Mouse (Mus musculus) embryo, embryonic 9.5 days (tissue): Measurements from ENCODE around the gene Rilp.

ENCODE experiments used
- DNase-seq: peaks from one replicate; pipeline ENCODE4 v3.0.0-alpha.2; 2017; ENCODE audit errors: extremely low spot score

The Rilp gene

DNA sequence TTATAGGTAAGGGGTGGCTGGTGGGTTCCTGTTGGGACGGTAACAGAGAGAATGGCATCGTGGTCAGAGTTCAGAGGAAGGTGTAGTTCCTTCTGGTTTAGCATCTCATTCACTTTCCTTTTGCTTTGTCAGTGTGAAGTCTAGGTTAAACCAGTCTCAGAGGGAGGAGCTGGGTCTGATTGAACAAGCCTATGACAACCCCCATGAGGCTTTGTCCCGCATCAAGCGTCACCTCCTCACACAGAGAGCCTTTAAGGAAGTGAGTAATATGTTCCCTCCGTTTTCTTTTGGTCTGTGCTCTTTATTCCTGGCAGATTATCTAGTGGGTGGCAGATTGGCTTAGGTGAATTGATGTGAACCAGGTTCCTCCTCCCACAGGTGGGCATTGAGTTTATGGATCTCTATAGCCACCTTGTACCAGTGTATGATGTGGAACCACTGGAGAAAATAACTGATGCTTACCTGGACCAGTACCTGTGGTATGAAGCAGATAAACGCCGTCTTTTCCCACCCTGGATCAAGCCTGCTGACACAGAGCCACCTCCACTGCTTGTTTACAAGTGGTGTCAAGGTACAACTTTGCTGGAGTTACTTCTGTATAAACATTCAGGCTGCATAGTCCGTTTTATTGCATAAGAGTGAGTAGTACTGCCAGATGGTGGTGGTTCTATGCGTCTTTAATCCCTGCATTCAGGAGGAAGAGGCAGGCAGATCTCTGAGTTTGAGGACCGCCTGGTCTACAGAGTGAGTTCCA lies 15.4 kb upstream of the Rilp start:
- no peak for DNase-seq

DNA sequence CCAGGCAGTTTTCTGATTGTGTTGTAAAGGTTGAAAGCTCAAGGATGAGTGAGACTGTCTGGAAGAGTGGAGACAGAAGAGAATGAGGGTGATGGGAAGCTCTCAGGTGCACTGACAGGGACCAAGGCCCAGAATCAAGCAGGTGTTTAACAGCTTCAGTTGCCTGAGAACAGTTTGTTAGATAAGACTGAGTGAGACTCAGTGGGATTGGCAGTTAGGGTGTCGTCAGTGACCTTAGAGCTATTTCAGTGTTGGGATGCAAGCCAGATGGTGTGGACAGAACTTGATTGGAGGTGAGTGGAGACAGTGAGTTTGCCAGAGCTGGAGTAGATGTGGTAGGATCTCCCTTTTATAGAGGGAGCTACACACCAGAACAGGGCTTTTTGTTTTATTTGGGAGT lies 11.8 kb upstream of the Rilp start:
- DNase-seq: no peak

DNA sequence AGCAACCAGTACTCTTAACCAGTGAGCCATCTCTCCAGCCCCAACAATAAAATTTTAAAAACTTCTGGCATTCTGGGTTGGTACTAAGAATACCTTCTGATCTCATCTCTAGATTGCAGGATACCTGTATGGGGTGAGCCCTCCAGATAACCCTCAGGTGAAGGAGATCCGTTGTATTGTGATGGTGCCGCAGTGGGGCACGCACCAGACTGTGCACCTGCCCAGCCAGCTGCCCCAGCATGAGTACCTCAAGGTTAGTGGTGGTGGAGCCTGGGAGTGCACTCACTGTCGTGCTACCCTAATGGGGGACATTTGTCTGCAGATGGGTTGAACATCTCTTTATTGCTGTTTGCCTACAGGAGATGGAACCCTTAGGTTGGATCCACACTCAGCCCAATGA lies 1.7 kb upstream of the Rilp start:
- no peak for DNase-seq

DNA sequence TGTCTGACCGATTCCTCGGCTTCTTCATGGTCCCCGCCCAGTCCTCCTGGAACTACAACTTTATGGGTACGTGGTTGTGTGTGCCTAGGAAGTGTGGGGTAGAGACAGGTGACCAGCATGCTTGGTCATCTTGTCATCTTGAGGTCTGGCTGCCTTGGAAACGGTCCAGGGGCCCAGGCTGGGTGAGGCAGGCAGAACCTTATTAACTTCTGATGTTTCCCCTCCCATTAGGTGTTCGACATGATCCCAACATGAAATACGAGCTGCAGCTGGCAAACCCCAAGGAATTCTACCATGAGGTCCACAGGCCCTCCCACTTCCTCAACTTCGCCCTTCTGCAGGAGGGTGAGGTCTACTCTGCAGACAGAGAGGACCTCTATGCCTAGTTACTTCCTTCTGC lies 990 bp upstream of the Rilp start:
- no peak for DNase-seq

DNA sequence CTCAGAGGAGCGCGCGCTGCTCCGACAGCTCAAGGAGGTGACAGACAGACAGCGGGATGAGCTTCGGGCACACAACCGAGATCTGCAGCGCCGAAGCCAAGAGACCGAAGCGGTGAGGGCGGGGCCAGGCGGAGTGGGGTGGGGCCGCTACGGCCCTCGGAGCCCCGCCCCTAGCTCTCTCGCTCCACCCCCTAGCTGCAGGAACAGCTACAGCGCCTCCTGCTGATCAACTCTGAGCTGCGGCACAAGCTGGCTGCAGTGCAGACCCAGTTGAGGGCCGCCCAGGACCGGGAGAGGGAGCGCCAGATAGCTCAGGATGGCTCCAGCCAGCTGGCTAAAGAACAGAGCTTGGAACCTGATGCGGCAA lies 716 bp downstream of the Rilp start:
- DNase-seq: peak; percentile 94

DNA sequence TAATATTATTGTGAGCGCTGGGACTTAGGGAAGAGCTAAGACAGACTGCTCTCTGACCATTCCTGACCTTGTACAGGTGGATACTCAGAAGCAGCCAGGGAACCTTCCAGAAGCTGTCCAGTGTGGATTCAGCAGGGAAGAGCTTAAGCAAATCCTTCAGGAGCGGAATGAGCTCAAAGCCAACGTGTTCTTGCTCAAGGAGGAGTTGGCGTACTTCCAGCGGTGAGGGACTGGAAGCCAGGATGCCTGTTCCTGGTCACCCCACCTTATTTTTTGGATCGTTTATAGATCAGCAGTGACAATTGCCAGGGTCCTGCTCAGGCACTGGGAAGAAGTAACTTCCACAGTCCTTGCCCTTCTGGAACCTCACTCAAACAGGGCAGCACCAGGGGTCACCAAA lies 1.3 kb downstream of the Rilp start:
- DNase-seq: no peak

DNA sequence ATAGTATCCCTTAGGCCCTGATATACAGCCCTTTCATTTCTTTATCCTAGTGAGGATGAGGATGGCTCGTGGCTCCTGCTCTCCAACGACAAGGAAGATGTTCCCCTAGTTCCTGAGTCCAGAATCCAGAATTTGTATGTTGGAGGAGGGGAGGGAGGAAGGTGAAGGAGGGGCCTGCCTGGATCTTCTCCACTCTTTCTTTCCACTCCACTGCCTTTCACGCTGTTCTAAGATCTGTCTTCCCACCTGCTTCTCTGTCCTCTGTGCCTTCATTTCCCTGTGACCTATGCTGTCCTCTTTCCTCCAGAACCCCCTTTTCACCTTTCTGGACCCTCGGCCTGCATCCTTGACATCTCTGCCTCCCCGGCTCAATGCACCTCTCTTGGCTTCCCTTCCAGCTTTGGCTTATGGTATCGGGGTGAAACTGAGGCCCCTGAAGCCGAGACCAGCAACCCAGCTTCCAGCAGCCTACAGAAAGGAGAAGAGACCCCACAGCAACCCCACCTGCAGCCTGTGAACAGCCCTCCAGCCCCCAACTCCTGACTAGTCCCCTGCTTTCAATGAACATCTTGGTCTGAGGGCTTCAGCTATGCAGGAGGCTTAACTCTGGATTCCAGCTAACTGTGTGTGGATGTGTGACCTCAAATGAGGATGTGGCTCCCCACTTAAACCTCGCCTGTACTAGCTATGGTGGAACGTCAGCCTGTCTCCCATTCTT lies 2.6 kb downstream of the Rilp start:
- no peak for DNase-seq

DNA sequence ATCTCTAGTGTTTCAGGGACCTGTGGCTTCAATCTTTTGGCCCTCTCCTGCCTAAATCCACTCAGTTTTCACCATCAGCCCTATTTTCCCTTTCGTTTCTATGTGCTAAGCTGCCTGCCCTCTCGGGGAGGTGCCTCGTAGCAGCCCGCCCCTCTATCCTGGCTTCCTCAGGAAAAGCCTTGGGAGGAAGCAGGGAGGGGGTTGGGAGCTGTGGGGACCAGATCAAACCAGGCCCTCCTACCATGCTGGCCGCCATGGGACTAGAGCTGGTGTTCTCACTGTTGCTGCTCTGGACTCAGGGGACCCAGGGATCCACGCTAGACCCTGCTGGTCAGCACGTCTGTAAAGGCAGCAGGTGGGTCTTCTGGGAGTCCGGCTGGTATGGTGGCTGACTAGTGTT lies 3.4 kb downstream of the Rilp start, which contains the start of gene Scarf1:
Gene Scarf1, plus strand, starts transcription at position 205 of the 400 bp plus-strand sequence.
- no peak for DNase-seq

DNA sequence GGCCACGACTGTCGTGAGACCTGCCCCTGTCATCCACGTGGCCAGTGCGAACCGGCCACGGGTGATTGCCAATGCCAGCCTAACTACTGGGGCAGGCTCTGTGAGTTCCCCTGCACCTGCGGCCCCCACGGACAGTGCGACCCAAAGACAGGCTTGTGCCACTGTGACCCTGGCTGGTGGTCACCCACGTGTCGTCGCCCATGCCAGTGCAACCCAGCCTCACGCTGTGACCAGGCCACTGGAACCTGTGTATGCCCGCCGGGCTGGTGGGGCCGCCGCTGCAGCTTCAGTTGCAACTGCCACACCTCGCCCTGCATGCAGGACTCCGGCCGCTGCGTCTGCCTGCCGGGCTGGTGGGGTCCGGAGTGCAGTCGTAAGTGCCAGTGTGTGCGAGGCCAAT lies 5.3 kb downstream of the Rilp start:
- DNase-seq: no peak

DNA sequence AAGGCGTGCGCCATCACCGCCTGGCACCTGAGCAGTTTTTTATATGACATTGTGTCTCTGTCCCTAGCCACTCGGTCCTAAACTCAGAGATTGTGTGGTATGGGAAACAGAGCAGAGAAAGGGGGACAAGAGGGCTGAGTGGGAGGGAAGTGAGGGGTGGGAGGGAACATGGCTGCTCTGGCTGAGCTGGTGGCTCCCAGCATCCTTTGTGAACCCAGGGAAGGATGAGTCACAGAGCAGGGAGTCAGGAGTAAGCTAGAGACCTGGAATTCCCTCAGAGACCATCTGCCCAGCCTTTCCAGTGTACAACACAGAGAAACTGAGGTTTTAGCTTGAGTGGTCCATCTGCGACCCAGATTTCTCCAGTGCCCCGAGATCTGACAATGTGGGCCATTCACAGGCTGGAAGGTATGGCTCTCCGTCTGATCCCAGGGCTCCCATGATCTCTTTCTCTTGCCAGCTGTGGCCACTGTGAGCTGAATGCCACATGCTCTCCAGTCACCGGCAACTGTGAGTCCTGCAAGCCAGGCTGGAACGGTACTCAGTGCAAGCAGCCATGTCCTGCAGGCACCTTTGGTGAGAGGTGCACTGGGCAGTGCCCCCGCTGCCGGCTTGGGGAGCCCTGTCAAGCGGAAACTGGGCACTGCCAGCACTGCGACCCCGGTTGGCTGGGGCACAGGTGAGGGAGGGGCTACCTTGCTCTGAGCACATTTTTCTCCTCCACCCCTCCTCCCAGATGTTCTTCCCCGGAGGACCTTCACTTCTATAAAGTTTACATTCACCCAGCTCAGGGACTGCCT lies 10.1 kb downstream of the Rilp start:
- DNase-seq: no peak

DNA sequence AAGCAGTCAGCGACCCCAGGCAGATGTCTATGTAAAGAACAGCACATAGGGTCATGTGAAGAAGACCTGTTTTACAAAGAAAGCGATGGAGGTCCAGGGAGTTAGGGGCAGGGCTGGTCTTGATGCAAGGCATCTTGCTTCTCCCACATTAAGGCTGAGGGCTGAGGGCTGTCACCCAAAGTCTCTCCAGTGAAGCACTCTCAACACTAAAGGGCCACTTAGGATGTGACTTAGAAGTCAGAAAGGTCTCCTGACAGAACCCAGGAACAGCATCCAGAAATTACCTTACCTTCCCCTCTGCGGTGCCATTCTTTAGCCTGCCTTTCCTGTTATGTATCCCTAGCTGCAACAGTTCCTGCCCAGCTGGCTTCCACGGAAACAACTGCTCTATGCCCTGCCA lies 11.7 kb downstream of the Rilp start:
- DNase-seq: no peak

DNA sequence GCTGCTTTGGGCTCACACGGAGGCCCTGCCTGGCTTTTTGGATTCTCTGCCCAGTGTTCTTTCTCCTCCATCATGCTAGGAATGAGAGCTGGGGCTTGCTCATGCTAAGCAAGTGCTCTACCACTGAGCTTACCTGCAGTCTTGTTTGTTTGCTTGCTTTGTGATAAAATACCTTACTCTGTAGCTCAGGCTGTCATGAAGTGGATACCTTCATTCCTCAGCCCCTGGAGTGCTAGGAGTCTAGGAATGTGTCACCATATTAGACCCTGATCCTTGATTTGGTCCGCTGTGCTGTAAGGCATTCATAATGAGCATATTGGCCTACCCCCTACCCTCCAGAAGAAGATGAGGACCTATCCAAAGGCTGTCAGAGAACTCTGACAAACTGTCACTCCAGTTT lies 12.9 kb downstream of the Rilp start:
- no peak for DNase-seq

DNA sequence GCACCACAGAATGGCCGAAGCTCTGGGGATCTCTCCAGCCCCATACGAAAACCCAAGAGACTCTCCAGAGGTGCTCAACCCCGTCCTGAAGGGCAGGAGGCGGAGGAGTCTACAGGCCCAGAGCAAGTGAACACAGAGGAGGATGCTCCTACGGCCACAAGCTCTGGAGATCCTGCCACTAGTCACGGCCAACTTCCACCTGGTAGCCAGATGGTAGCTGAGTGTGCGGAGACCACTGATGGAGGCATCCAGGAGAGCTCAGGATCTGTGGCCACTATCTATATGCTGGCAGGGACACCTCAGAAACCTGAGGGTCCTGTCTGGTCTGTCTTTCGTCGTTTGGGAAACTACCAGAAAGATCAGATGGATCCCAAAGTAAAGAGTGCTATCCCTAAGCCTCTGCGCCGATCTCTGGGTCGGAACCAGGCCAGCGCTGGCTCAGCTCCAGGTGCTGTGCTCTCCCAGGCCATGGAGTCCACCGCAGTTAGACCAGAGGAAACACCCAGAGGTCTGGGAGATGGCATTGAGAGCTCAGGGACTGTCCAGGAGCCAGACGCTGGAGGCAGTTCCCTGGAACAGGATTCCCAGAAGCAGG lies 15.7 kb downstream of the Rilp start:
- no peak for DNase-seq

DNA sequence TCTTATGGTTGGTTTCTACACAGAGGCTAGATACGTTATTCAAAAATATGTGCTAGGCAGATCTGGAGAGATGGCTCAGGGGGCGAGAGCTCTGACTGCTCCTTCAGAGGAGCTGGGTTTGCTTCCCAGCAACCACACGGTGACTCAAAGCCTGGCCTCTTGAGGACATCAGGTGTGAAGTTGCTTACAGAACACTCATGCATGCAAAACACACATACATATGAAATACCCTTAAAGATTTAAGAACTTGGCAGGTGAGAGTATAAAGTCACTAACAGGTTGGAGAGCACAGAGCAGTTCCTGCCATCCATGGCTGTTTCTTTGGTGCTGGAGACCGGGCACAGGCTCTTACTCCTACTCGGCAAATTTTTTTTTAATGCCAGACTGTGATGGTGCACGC lies 17.0 kb downstream of the Rilp start:
- DNase-seq: no peak

DNA sequence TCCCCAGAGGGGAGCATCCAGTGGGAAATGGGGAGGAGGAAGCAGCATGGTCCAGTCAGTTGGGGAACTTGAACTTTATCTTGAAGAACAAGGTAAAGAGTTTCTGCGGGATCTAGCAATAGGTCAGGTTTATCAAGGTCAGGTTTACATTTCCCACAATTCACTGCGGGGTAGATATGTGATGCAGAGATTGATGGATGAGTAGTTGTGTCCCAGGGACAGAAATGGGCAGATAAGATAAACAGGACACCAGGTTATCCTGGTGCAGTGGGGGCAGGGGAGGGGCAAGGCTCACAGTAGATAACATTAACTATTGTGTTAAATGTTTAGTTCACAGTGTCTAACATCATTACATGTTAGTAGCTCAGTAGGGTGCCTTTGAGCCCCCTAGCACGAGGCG lies 19.9 kb downstream of the Rilp start:
- no peak for DNase-seq

DNA sequence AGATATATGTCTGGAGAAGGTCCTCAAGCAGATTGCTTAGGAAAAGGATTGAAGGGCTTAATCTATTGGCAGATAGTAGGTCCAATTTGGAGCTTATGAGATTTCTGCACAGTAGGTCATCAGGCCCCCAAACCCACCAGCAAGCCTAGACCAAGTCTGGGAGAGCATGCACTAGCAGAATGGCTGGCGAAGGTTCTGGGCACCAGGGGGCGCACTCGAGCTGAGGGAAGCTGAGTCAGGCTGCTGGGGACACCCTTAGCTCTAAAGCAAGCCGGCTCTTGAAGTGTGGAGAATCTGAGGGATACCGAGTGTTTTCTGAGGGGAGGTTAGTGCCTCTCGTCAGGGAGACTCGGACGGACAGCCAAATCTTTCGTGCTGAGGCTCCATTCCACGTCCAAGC lies 20.4 kb downstream of the Rilp start:
- DNase-seq: peak; percentile 96

DNA sequence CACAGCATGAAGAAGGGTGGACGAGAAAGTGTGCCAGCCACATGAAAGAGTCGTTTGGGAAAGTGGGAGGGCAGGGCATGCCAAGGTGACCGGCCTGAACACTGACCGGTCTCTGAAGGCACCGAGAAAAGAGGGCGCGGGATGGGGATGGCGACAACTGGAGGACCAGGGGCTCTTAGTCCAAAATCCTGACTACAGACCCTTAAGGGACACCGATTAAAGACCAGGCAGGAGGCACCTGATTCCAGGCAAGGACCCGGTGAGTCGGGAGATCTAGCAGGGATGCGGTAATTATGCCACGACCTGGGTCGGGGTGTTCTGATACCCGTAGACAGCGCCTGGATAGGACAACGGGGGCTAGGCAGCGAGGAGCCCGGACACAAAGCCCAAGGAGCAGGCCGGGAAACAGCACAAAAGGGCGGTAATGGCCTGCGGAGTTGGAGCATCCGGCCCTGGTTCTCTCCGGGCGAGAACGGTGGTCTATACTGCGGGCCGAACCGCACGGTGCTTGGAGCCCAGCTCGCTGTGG lies 21.0 kb downstream of the Rilp start:
- no peak for DNase-seq

DNA sequence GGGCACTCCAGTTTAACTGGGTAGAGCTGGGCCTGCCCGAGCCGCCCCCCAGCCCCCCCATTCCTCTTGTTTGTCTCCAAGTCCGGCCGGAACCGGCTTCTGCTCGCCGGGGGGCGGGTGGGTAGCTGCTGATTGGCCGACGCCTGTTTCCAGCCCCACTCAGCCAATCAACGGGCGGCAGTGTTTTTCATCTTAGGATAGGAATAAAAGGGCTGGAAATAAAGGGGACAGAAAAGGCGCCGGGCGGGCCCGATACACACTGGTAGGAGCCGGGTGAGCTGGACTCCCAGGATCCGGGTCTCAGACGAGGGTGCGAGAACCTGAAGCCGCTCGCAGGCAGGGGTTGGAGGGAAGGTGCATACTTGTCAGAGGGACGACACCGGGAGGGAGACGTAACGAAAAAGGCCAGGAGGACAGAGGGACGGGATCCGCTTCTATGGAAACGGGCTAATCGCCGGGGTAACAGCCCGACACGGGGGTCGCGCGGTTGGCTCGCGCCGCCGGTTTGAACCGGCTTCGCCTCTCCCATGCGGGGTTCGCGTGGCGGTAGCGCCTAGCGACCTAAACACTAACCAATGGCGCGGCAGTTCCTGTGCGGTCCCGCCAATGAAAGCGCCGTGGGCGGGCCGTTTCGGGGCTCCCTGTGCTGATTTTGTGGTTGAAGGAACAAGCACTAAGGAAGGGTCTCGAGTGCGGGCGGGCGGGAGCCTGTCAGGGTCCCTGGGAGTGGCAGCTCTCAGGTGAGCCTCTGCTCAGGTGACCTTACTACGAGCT lies 21.8 kb downstream of the Rilp start, which contains the start of gene Slc43a2:
Gene Slc43a2, plus strand, starts transcription at position 226 of the 774 bp plus-strand sequence.
- peak; percentile 96 for DNase-seq

DNA sequence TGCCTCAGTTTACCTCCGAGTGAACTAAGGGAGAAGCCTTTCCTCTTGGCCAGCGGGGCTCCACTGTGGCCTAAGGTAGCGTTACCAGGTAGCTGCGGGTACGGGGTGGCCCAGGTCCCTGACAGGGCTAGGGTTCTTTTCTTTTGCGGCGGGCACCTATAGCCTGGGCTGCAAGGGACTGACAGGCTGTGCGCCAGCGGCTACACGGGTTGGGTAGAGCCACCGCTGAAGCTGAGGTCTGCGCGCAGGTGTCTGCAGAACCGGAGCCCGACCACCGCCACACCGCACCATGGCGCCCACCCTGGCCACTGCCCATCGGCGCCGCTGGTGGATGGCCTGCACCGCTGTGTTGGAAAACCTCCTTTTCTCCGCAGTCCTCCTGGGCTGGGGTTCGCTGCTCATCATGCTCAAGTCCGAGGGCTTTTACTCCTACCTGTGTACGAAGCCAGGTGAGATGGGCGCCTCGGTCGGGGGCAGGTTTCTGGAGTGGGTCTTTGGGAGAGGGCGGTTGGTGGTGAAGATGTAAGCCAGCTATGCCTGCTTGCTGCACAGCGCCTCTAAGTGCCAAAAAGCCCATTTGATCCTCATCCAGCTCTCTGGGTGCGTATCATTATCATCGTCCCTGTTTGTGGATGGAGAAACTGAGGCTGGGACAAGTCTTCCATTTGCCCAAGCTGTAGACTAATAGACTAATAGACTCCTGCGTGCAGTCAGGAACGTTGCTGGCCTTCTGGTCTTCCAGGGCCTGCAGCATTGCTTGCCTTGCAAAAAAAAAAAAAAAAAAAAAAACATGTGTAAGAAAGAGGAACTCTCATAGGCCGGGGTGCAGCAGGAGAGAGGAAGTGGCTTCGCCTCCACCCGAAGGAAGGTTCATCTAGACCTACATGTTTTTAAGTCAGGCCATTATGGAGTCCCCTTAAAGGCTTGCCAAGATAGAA lies 22.7 kb downstream of the Rilp start:
- no peak for DNase-seq
